Mouse (Mus musculus): ENCODE results near the gene Rdh13.
"Not testable (repeated sequence)": the region's sequence is repeated elsewhere in the genome, so short reads cannot be mapped to it uniquely, and the experiment has no call there.

Rdh13 gene

DNA sequence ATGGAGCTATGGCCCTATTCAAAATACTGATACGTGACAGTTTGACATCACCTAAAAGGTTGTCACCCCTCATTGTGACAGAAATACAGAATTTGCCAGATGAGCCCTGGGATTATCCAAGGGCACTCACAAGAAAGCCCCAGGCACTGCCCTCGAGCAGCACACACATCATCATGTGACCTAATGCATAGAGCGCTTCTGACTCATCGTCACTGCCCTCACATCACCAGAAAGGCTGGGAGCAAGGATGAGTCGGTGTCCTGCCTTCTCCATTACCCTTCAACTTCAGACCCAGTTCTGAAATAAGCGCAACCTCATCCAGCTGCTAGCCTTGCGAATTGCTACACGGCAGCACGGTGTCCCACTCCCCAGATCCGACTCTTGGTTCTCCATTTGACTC is 4.9 kb downstream of the Rdh13 start:
- intact Hi-C loops (cut with DNase I) = no loop called here

DNA sequence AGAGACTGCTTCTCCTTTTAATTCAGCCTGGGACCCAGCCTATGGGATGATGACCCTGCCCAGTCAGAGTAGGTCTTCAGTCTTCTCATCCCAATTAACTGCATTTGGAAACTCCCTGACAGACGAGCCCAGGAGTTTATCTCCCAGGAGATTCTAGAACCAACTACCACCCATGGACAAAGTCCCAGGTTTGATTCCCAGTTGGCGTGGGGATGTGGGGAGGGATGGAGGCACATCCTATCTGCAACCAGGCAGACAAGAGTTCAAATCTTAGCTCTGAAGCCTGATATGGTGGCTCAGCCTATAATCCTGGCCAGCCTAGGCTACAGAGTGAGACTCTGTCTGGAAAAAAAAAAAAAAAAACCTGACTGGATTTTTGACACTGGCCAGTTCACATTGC is 7.7 kb downstream of the Rdh13 start:
- intact Hi-C loops (cut with DNase I) = no loop called here

DNA sequence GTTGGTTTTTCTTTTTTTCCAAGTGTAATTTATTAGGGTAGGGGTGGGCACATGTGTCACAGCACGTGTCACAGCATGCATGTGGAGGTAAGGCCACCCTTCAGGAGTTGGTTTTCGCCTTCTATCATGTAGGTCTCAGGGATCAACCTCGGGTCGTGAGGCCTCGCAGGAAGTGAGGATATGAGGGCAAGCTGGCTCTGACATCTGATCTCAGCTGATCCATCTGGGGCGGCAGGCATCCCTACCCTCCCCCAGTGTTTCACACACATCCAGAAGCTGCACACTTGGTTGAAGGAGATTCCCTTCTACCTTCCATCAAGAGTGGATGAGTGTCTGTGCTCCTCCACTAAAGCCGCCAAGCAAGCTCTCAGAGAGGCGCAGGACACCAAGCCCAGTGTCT is 13.4 kb downstream of the Rdh13 start:
- intact Hi-C loops (cut with DNase I) = loop anchor here (2.0 to 5.0 kb wide), 2 partner anchors 39 to 90 kb away; partner anchors contain the start of gene Tnni3

DNA sequence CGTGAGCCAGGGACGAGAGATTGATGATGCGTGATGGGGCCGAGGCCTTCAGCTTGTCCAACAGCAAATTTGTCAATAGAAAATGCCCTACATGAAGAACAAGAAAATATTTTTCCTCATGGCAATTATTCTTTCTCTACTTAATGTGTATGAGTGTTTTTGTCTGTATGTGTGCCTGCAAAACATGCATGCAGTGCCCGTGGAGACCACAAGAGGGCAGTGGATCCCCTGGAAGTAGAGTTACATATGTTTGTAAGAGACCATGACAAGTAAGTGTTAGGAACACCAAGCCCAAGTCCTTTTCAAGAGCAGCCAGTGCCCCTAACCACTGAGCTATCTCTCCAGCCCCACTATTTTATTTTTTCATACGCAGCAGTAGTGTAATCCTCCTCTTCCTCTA is 13.9 kb downstream of the Rdh13 start:
- intact Hi-C loops (cut with DNase I) = loop anchor here (5.0 kb wide), 1 partner anchor 91 kb away; the partner anchor contains the start of gene Tnni3

DNA sequence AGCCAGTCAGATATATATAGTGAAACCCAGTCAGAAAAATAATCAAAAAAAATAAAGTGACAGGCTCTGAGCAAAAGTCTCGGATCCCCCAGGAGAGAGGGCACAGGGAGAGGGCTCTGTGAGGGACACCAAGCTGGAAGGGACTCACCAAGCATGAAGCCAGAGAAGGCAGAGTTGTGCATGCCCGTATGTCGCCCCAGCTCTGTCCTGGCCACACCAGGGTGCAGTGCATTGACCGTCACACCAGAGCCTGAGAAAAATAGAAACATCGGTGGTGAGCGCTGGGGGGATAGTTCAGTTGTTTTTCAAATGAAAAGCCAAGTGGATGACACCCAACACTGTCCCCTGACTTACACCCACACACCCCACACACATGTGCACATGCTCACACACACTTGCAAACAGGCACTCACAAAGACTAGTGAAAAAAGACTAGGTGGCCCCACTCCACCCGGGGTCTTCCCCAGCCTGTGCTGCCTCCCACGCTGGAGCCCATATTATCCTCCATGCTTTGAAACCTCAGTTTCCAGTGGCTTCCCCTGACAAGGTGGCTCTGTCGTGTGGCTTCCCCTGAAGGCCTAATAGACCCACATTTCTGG is 15.1 kb downstream of the Rdh13 start:
- intact Hi-C loops (cut with DNase I) = loop anchor here (5.0 kb wide), 1 partner anchor 92 kb away; the partner anchor contains the start of gene Tnni3

DNA sequence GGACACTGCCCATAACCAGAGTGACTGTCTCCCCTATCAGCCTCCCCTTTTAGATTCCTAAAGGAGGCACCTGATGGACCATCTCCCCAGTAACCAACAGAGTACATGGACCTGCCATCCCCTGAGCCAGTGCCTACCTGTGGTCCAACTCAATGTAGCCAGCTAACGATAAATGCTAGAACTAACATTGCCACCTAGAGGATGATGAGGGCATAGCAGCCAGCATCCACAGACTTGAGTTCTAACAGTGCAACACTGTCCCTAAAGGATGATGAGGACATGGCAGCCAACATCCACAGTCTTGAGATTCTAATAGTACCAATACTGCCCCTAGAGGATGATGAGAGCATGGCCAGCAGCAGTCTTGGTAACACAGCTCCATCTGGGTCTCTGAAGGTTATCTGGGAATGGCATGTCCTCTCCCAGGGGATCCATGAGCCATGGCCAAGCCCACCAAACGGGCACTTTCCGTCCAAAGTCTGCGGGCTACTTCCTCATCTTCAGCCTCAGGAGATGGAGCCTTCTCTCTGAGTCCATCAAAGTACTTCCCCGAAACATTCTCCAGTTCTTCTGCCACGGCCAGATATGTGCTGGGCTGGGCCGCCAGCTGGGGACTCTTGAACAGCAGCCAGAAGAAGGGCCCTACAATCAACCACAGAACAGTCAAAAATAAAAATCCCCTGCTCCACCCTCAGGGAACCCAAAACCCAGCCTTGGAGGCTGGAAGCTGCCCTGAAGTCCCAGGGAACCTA is 18.1 kb downstream of the Rdh13 start:
- intact Hi-C loops (cut with DNase I) = loop anchor here (2.0 to 10.0 kb wide), 3 partner anchors 129 to 403 kb away; no protein-coding TSS in a partner anchor

DNA sequence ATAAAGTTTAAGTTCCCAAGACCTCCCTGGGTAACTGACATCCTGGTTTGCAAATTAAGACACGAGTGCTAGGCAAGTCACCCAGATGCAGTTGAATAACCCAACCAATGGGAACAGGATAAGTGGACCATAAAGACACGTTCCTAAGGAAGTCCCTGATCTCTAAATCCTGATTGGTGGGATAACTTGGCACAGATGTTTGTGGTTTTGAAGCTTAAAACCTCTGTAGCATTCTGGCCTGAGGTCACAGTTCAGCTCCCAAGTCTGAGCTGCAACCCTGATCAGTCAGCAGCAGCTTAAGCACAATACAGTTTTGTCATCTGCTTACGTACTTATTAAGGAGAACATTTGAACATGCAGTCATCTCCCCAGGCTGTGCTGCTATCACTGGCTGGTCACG is 25.2 kb downstream of the Rdh13 start:
- intact Hi-C loops (cut with DNase I) = loop anchor here (10.0 kb wide), 1 partner anchor 395 kb away; no protein-coding TSS in a partner anchor

DNA sequence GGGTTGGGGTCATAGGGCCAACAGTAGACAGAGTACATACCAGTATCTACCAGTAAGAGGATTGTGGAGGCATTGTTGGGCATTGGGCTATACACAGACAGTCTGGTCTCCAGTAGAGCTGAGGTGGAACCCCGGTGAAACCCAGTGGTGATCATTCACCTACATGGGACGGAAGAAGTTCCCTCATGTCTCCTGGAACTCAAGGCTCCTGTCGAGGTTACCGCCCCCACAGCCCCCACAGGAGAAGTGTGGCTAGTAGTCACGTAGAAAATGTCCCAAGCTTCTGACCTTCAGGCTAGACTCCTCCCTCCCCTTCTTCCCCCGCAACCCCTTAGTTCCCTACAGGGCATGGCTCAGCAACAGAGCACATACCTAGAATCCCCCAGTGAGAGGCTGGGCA is 25.8 kb downstream of the Rdh13 start:
- intact Hi-C loops (cut with DNase I) = loop anchor here (10.0 kb wide), 1 partner anchor 395 kb away; no protein-coding TSS in a partner anchor

DNA sequence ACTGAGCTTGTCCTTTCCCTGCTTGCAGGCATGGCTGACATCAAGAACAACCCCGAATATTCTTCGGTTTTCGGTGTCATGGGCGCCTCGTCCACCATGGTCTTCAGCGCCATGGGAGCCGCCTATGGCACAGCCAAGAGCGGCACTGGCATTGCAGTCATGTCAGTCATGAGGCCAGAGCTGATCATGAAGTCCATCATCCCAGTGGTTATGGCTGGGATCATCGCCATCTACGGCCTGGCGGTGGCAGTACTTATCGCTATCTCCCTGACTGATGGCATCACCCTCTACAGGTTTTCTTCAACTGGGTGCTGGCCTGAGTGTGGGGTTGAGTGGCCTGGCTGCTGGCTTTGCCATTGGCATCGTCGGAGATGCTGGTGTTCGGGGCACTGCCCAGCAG is 33.0 kb downstream of the Rdh13 start:
- intact Hi-C loops (cut with DNase I) = not testable (repeated sequence)

DNA sequence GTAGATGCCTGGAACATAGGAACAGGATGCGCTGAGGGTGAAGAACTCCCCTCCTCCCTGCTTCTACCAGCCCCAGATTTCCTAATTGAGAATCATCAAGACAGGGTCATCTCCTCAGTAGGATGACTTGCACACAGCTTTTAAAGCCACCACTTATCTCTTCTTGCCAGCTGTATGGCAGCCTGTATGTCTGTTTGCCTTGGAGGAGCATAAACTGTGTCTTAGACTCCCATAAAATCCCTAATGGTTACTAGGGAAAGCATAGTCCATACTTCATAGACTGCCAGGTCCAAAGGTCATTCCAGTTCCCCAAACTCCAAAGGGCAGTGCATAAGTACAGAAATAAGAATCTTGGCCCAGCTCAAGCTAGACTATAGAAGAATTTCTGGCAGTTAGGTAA is 47.7 kb downstream of the Rdh13 start, which contains the start of gene Gp6:
Gene Gp6, minus strand, starts transcription at position 15 of the 400 bp plus-strand sequence.
- intact Hi-C loops (cut with DNase I) = no loop called here

Small RNAs within 50 kb of the gene (microRNA-seq; reads per million reads assigned to microRNA genes)
- gene Gm24605 = 0 reads per million in 2 experiments
- 0 reads per million in 2 experiments for gene Gm24752
- gene Gm25349 = 0 reads per million in 2 experiments
